Mouse (Mus musculus) mammary gland, adult 2 months (tissue): ENCODE data around the gene Brwd3. TPM values are rescaled to one million over a fixed set of nuclear protein-coding genes. Genes with fewer than 3 reads are reported as not detected.

Experiments used
- polyA plus RNA-seq: library from polyadenylated mRNA; depleted of rRNA; stranded (reverse); fragments of >200 nt; gene quantifications from 2 replicates; pipeline ENCODE4 v1.2.3, GENCODE M21; 2012; ENCODE audit warnings: low replicate concordance; rRNA removed

Gene Brwd3
- 0.48 and 1.5 TPM in 2 replicates for polyA plus RNA-seq

GRCm38 (mm10) chrX:108834090-108834774 lies at the start of gene Brwd3:
TSS of gene Brwd3 (minus strand) at chrX:108834372.

Other genes starting within 250 kb of the Brwd3 start
- not detected in 2 replicates for gene Gm379, start 169.5 kb downstream of the Brwd3 start, polyA plus RNA-seq
- 0.12 and 0.36 TPM in 2 replicates for gene Hmgn5, start 179.0 kb upstream of the Brwd3 start, polyA plus RNA-seq